Mouse (Mus musculus) liver, embryonic 14.5 days (tissue): Measurements from ENCODE around the gene Ccdc91. TPM values are rescaled to one million over a fixed set of nuclear protein-coding genes. Genes with fewer than 3 reads are reported as not detected.

Source experiments
- ATAC-seq: fragments of 200-750 bp; cut with Nextera tagmentation; 2 replicates; pipeline ENCODE4 v1.8.0; 2017; ENCODE audit warnings: moderate number of reproducible peaks, mild to moderate bottlenecking, moderate library complexity; ENCODE audit not compliant: insufficient read depth
- DNase-seq, 3 experiments: peaks; one replicate each; pipeline ENCODE4 v3.0.0-alpha.2; 2012 to 2013; ENCODE audit warnings: low read depth in 3 of 3, low spot score in 3 of 3
- H3K27ac ChIP-seq: fragments of 300-500 bp; sonication (generic); 2 replicates; pipeline ENCODE4 v1.5.1; 2014; ENCODE audit warnings: moderate library complexity, mild to moderate bottlenecking, control low read depth, inconsistent platforms
- H3K27me3 ChIP-seq: fragments of 300-500 bp; sonication (generic); 2 replicates; pipeline ENCODE4 v1.6.1; 2014; ENCODE audit warnings: mild to moderate bottlenecking, low read length, moderate library complexity; ENCODE audit not compliant: control insufficient read depth, insufficient read depth
- H3K36me3 ChIP-seq: fragments of 300-500 bp; sonication (generic); replicated peaks from 2 replicates; pipeline ENCODE4 v1.6.1; 2014; ENCODE audit warnings: low read depth; ENCODE audit not compliant: control insufficient read depth, insufficient read depth
- H3K4me1 ChIP-seq, 2 experiments: fragments of 200-500 bp in 1 of 2; fragments of 300-500 bp in 1 of 2; sonication (generic) in 1 of 2; replicated peaks; 2 replicates each; pipeline ENCODE4 v1.6.1; 2012 to 2014; ENCODE audit warnings: antibody characterized with exemption in 1 of 2, inconsistent platforms in 1 of 2, low read length in 1 of 2; ENCODE audit not compliant: control insufficient read depth in 2 of 2, insufficient read depth in 2 of 2
- H3K4me2 ChIP-seq: fragments of 300-500 bp; sonication (generic); 2 replicates; pipeline ENCODE4 v1.6.1; 2014; ENCODE audit warnings: low read depth, mild to moderate bottlenecking, control low read depth, moderate library complexity
- H3K4me3 ChIP-seq, 2 experiments: fragments of 200-500 bp in 1 of 2; fragments of 300-500 bp in 1 of 2; sonication (generic) in 1 of 2; 2 replicates each; pipeline ENCODE4 v1.5.1; 2012 to 2014; ENCODE audit warnings: low read depth in 2 of 2, low read length in 2 of 2, mild to moderate bottlenecking in 2 of 2, control low read depth in 1 of 2, inconsistent platforms in 1 of 2, moderate library complexity in 1 of 2; ENCODE audit not compliant: insufficient read depth in 1 of 2
- H3K9ac ChIP-seq: fragments of 300-500 bp; sonication (generic); replicated peaks from 2 replicates; pipeline ENCODE4 v1.6.1; 2014; ENCODE audit warnings: mild to moderate bottlenecking, control low read depth, moderate library complexity
- H3K9me3 ChIP-seq: fragments of 300-500 bp; sonication (generic); 2 replicates; pipeline ENCODE4 v1.6.1; 2016; ENCODE audit warnings: low read length, mixed read lengths; ENCODE audit not compliant: control insufficient read depth
- CTCF ChIP-seq: IDR thresholded peaks from 2 replicates; pipeline ENCODE4 v1.5.1; 2016; ENCODE audit warnings: antibody characterized with exemption, low read depth, control low read depth
- EP300 ChIP-seq: IDR thresholded peaks from 2 replicates; pipeline ENCODE4 v1.6.1; 2016; ENCODE audit warnings: antibody characterized with exemption, low read depth
- WGBS: fragments of 180-500 bp; shearing (Covaris S2); extraction: QIAGEN DNeasy Blood & Tissue Kit; methylation state at CpG from one replicate; pipeline ENCODE4 v1.1.7; 2014; ENCODE audit not compliant: insufficient replicate concordance; 5-methylcytosine and 5-hydroxymethylcytosine counted together
- polyA plus RNA-seq, 2 experiments: library from polyadenylated mRNA; depleted of rRNA in 1 of 2; stranded (reverse) in 1 of 2; unstranded in 1 of 2; fragments of >200 nt; fragmentation: Nextera tagmentation in 1 of 2; extraction: Ambion mirVana in 1 of 2; gene quantifications; 2 replicates each; pipeline versions ENCODE4 v1.2.1 to v1.2.3; 2012 to 2014

The Ccdc91 gene
- polyA plus RNA-seq, 2 experiments = 3.1 to 3.9 TPM

DNA sequence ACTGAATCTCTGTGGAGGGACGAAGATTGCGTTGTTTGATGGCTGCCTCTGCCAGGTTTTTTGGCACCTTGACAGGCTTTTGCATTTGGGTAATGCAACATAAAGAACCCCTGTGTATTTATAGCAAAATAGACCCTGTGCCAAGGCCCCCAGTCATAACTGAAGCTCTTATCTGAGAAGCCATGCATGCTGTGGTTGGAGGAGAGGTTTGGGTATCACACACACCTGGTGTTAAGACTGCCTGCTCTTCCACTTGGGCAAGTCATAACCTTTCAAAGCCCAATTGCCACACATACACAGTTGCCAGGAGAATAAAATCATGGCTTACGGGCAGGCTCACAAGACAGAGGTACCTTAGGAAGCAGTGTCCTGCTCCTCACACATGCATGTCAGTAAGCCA lies 147.5 kb downstream of the Ccdc91 start:
- WGBS = 47% methylated on average over 3 of the region's 3 CpGs
- DNase-seq = no peak
- no peaks in the 10 kb centered on the region for H3K9me3 ChIP-seq
- H3K36me3 ChIP-seq = no peaks in the 10 kb centered on the region
- H3K4me2 ChIP-seq = no peak overlapping the region
- TF ChIP-seq CTCF (no peak), EP300 (no peak)
- no peak for ATAC-seq
- no peak overlapping the region for H3K27ac ChIP-seq
- H3K9ac ChIP-seq = no peak overlapping the region
- H3K4me3 ChIP-seq = no peak overlapping the region
- no peaks in the 10 kb centered on the region for H3K27me3 ChIP-seq
- no peaks in the 10 kb centered on the region for H3K4me1 ChIP-seq

DNA sequence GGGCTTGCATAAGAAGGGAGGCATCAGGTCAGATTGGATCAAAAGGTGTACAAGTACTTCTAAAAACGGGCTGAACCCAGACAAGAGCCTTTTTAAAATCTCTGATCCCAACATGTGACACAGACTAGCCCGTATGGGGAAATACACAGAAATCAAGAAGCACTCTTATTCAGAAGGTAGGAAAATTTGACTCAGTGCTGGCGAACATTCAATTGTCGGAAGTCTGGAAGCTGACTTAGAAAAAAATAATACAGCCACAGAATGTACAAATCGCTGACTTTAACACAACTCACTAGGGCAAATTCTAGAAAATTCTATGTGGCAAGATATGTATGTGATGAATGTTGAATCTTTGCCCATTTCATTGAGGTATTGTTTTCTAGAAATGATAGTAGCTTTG lies 160.8 kb downstream of the Ccdc91 start:
- H3K4me3 ChIP-seq = no peak overlapping the region

GRCm38 (mm10) chr6:147643875-147644274 lies 168.2 kb downstream of the Ccdc91 start:
- H3K4me3 ChIP-seq = no peak overlapping the region
- no peaks in the 10 kb centered on the region for H3K36me3 ChIP-seq
- ATAC-seq (no peak), DNase-seq (no peak)
- H3K27ac ChIP-seq = no peak overlapping the region
- 72% methylated on average over 7 of the region's 7 CpGs for WGBS
- H3K4me2 ChIP-seq = no peak overlapping the region
- no peaks in the 10 kb centered on the region for H3K27me3 ChIP-seq
- no peak overlapping the region for H3K9ac ChIP-seq
- TF ChIP-seq CTCF = no peak
- no peaks in the 10 kb centered on the region for H3K9me3 ChIP-seq
- no peaks in the 10 kb centered on the region for H3K4me1 ChIP-seq

More for the DNA sequence above, 160.8 kb downstream of the Ccdc91 start:
- H3K27ac ChIP-seq = no peak overlapping the region
- DNase-seq = no peak
- no peaks in the 10 kb centered on the region for H3K36me3 ChIP-seq
- WGBS = 56% methylated on average over 5 of the region's 5 CpGs
- no peaks in the 10 kb centered on the region for H3K27me3 ChIP-seq
- no peak for TF ChIP-seq EP300
- TF ChIP-seq CTCF = no peak
- no peak for ATAC-seq
- no peaks in the 10 kb centered on the region for H3K9me3 ChIP-seq
- H3K9ac ChIP-seq = no peak overlapping the region
- no peaks in the 10 kb centered on the region for H3K4me1 ChIP-seq
- H3K4me2 ChIP-seq = no peak overlapping the region

- Histone ChIP-seq H3K36me3 (no peaks in the 10 kb centered on the region), H3K4me2 (no peak overlapping the region), H3K27me3 (no peaks in the 10 kb centered on the region), H3K4me3 (no peak overlapping the region), H3K4me1 (no peaks in the 10 kb centered on the region), H3K9ac (no peak overlapping the region), H3K27ac (no peak overlapping the region), H3K9me3 (no peaks in the 10 kb centered on the region)
- no peak for ATAC-seq
- no peak for DNase-seq
- no peak for TF ChIP-seq EP300
- TF ChIP-seq CTCF = no peak
These were observed 168.8 kb downstream of the Ccdc91 start for GRCm38 (mm10) chr6:147644391-147644790.

DNA sequence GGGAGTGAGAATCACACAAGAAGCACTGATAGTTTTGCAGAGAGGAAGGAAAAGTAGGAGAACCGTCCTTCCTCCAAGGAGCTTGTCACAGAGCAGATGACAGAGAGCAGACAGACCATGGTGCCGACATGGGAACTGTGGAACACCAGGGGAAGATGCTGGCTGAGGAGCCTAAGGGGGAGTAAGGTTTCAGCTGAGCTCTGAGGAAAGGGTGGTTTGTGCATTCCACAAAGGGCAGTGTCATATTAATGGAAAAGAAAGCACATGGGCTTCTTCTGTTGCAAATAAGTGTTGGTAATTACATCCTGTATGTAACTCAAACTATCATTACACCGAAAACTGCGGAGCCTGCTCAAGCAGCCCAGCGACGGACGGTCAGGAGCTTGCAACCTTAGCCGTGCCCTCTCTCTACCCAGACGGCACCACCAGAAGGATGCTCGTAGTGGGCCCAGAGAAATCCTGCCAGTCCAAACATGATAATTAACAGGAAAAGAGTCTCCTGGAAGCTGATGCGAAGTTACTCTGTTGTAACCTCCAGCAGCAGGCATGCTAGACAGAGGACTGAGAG lies 170.9 kb downstream of the Ccdc91 start:
- Histone ChIP-seq H3K27me3 (no peaks in the 10 kb centered on the region), H3K4me2 (no peak overlapping the region), H3K9me3 (no peaks in the 10 kb centered on the region), H3K27ac (no peak overlapping the region), H3K36me3 (no peaks in the 10 kb centered on the region), H3K9ac (no peak overlapping the region), H3K4me1 (no peaks in the 10 kb centered on the region), H3K4me3 (no peak overlapping the region)
- DNase-seq (no peak), ATAC-seq (no peak)
- 68% methylated on average over 11 of the region's 11 CpGs for WGBS
- TF ChIP-seq EP300 (no peak), CTCF (no peak)

- no peaks in the 10 kb centered on the region for H3K36me3 ChIP-seq
- no peak overlapping the region for H3K4me2 ChIP-seq
- H3K27ac ChIP-seq = no peak overlapping the region
- no peak overlapping the region for H3K4me3 ChIP-seq
- no peak overlapping the region for H3K9ac ChIP-seq
- H3K9me3 ChIP-seq = no peaks in the 10 kb centered on the region
- ATAC-seq (no peak), DNase-seq (no peak)
- no peak for TF ChIP-seq CTCF
- TF ChIP-seq EP300 = no peak
- no peaks in the 10 kb centered on the region for H3K27me3 ChIP-seq
- H3K4me1 ChIP-seq = no peaks in the 10 kb centered on the region
These were observed 182.4 kb downstream of the Ccdc91 start for GRCm38 (mm10) chr6:147658025-147658424.
